Mouse (Mus musculus): ENCODE measurements around the gene Clcc1. TPM values are rescaled to one million over a fixed set of nuclear protein-coding genes. Genes with fewer than 3 reads are reported as not detected.

Gene Clcc1
- total and polyA plus RNA-seq, 3 experiments = 25.9 to 43.0 TPM; not detected in 1

DNA sequence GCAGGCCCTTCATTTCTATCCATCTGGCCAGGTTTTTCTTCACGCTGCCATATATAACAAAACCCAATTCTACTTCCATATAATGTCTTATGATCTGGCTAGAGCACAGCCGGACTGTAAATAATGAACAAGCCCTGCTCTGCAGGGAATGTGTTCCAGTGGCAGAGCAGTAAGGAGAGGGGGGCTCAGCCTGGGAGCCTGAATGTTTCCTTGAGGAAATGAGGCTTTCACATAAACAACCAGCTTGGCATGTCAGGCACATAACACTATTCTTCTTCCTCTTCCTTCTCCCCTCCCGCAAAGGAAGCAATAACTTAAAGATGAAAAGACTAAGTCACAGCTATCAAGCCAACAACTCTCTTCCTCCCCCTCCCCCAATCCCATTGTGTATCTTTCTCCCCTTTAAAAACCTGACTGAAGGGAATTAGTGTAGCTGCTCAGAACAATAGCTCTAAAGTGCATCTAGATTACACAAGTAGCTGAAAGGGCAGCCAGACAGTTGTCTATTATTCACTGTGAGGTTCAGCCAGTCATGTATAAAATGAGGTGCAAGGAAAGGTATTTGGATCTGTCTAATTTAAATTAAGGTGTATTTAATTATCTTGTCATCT, 59.5 kb downstream of the Clcc1 start:
- no peak overlapping the region for H3K27ac ChIP-seq (ENCODE audit: control insufficient read depth, low read depth, low read length)
- DNase-seq (ENCODE audit: low read depth, low spot score) = no peak

DNA sequence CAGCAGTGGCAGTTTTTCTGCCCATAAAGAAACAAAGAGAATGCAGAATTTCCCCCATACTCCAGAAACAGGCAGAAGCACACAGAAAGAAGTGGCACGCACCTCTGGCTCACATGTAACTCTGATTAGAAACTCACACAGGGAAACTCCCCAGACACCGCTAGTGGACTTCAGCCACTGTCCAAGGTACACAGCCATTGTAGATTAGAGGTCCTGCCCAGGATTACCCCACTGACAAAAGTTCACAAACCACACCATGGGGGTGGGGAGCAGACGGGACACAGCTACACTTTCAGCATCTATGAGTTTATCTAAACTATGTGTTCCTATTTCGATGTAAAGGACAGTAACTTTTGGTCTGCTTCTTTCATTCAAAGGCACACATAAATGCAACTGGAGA, 61.1 kb downstream of the Clcc1 start:
- Histone ChIP-seq H3K79me2 (ENCODE audit: control insufficient read depth, insufficient read depth, low read length, poor library complexity) (peaks cover 18% of the 10 kb centered on the region), H3K4me3 (ENCODE audit: control insufficient read depth in 1 of 2, insufficient read depth in 1 of 2, low read depth in 2 of 2, low read length in 2 of 2) (no peak overlapping the region), H3K36me3 (ENCODE audit: control insufficient read depth in 1 of 2, insufficient read depth in 2 of 2, low read length in 2 of 2) (peaks cover 0 to 27% of the 10 kb centered on the region in 2 experiments; a peak in 2 of 4 replicates), H3K9me3 (replicated peaks; ENCODE audit: insufficient read depth, low read length) (no peaks in the 10 kb centered on the region), H3K9ac (ENCODE audit: control insufficient read depth, low read depth, low read length, poor library complexity, severe bottlenecking) (no peak overlapping the region), H3K27me3 (ENCODE audit: control insufficient read depth in 1 of 2, insufficient read depth in 2 of 2, low read length in 2 of 2) (no peaks in the 10 kb centered on the region), H3K4me1 (ENCODE audit: control insufficient read depth in 1 of 2, insufficient read depth in 2 of 2, low read length in 2 of 2) (peaks cover 18 to 19% of the 10 kb centered on the region in 2 experiments), H3K27ac (ENCODE audit: control insufficient read depth, low read depth, low read length) (no peak overlapping the region)
- no peak for TF ChIP-seq HCFC1 (IDR thresholded peaks at IDR 0.05; ENCODE audit: low read depth, low read length)
- TF ChIP-seq UBTF (IDR thresholded peaks at IDR 0.05; ENCODE audit: borderline replicate concordance, insufficient read depth, low read depth, low read length) = no peak
- TF ChIP-seq MYB (IDR thresholded peaks at IDR 0.05; ENCODE audit: low read depth, low read length) = no peak
- TF ChIP-seq SMC3 (IDR thresholded peaks at IDR 0.05; ENCODE audit: low read depth, low read length) = no peak
- TF ChIP-seq MEF2A (IDR thresholded peaks at IDR 0.05; ENCODE audit: extremely low read depth, insufficient replicate concordance, low read depth, low read length, poor library complexity, severe bottlenecking) = no peak
- TF ChIP-seq SIN3A (IDR thresholded peaks at IDR 0.05; ENCODE audit: low read length) = no peak
- no peak for TF ChIP-seq ZC3H11A (IDR thresholded peaks at IDR 0.05; ENCODE audit: low read depth, low read length)
- TF ChIP-seq POLR2AphosphoS2 (IDR thresholded peaks at IDR 0.05; ENCODE audit: low read length) = no peak
- no peak for DNase-seq (ENCODE audit: low read depth, low spot score)

More for the DNA sequence above, 59.5 kb downstream of the Clcc1 start:
- Histone ChIP-seq H3K27me3 (ENCODE audit: control insufficient read depth in 1 of 2, insufficient read depth in 2 of 2, low read length in 2 of 2) (no peaks in the 10 kb centered on the region), H3K4me3 (ENCODE audit: control insufficient read depth in 1 of 2, insufficient read depth in 1 of 2, low read depth in 2 of 2, low read length in 2 of 2) (no peak overlapping the region), H3K9me3 (replicated peaks; ENCODE audit: insufficient read depth, low read length) (no peaks in the 10 kb centered on the region), H3K4me1 (ENCODE audit: control insufficient read depth in 1 of 2, insufficient read depth in 2 of 2, low read length in 2 of 2) (peaks cover 8 to 10% of the 10 kb centered on the region in 2 experiments), H3K36me3 (ENCODE audit: control insufficient read depth in 1 of 2, insufficient read depth in 2 of 2, low read length in 2 of 2) (peaks cover 0 to 16% of the 10 kb centered on the region in 2 experiments; a peak in 2 of 4 replicates), H3K79me2 (ENCODE audit: control insufficient read depth, insufficient read depth, low read length, poor library complexity) (peaks cover 15% of the 10 kb centered on the region), H3K9ac (ENCODE audit: control insufficient read depth, low read depth, low read length, poor library complexity, severe bottlenecking) (no peak overlapping the region)
- TF ChIP-seq SMC3 (IDR thresholded peaks at IDR 0.05; ENCODE audit: low read depth, low read length) = no peak
- no peak for TF ChIP-seq USF2 (IDR thresholded peaks at IDR 0.05; ENCODE audit: borderline replicate concordance in 1 of 2, insufficient read depth in 1 of 2, low read depth in 1 of 2, low read length in 2 of 2)
- TF ChIP-seq ELF1 (IDR thresholded peaks at IDR 0.05; ENCODE audit: low read depth, low read length) = no peak
- TF ChIP-seq ETS1 (IDR thresholded peaks at IDR 0.05; ENCODE audit: low read depth, low read length) = no peak
- no peak for TF ChIP-seq MXI1 (IDR thresholded peaks at IDR 0.05; ENCODE audit: low read depth, low read length)

All from MEL (cell line).